Mouse (Mus musculus): ENCODE measurements around the gene Sirt3. TPM values are rescaled to one million over a fixed set of nuclear protein-coding genes. Genes with fewer than 3 reads are reported as not detected.
"Not testable (repeated sequence)": the region's sequence is repeated elsewhere in the genome, so short reads cannot be mapped to it uniquely, and the experiment has no call there.

Sirt3 gene
- polyA plus RNA-seq, 1 experiment from 2014 or later = 26.1 TPM

- H3K4me2 ChIP-seq (replicated peaks); H3K9me3 ChIP-seq; ATAC-seq (ENCODE audit: insufficient number of reproducible peaks, insufficient read depth, low FRiP score, low TSS enrichment); H3K9ac ChIP-seq; H3K27ac ChIP-seq; H3K27me3 ChIP-seq; H3K4me3 ChIP-seq; H3K4me1 ChIP-seq: not testable (repeated sequence)
- peaks cover 73% of the 10 kb centered on the region for H3K36me3 ChIP-seq
- WGBS = 96% methylated on average over 16 of the region's 16 CpGs
Measured at GRCm38 (mm10) chr7:140890636-140891035, 8.5 kb upstream of the Sirt3 start.

- H3K27ac ChIP-seq = peak overlapping the region; percentile 52; the same call in 1 of the 2 replicates
- H3K4me3 ChIP-seq = peak overlapping the region; percentile 85
- peaks cover 17% of the 10 kb centered on the region for H3K36me3 ChIP-seq
- H3K4me1 ChIP-seq = peaks cover 11% of the 10 kb centered on the region
- no peak for ATAC-seq (ENCODE audit: insufficient number of reproducible peaks, insufficient read depth, low FRiP score, low TSS enrichment)
- H3K27me3 ChIP-seq = no peaks in the 10 kb centered on the region
- peak overlapping the region; percentile 77 for H3K9ac ChIP-seq
- H3K9me3 ChIP-seq = no peaks in the 10 kb centered on the region
- H3K4me2 ChIP-seq (replicated peaks) = peak overlapping the region; percentile 59
- under 1% methylated on average over 12 of the region's 12 CpGs for WGBS
Measured at GRCm38 (mm10) chr7:140882469-140882803, 327 bp upstream of the Sirt3 start.

GRCm38 (mm10) chr7:140880865-140881515 lies 1.1 kb downstream of the Sirt3 start:
- Histone ChIP-seq H3K4me1 (peaks cover 11% of the 10 kb centered on the region), H3K9ac (peak overlapping the region; percentile 77; the same call in 1 of the 2 replicates), H3K27ac (no peak overlapping the region), H3K4me2 (replicated peaks) (peak overlapping the region; percentile 59), H3K9me3 (no peaks in the 10 kb centered on the region), H3K27me3 (no peaks in the 10 kb centered on the region), H3K4me3 (peak overlapping the region; percentile 85), H3K36me3 (peaks cover 19% of the 10 kb centered on the region; the same call in 1 of the 2 replicates)
- WGBS = 24% methylated on average over 8 of the region's 8 CpGs
- no peak for ATAC-seq (ENCODE audit: insufficient number of reproducible peaks, insufficient read depth, low FRiP score, low TSS enrichment)

- no peak overlapping the region for H3K9ac ChIP-seq
- H3K9me3 ChIP-seq = no peaks in the 10 kb centered on the region
- peaks cover 11% of the 10 kb centered on the region for H3K4me1 ChIP-seq
- H3K36me3 ChIP-seq = peaks cover 23% of the 10 kb centered on the region; the same call in 1 of the 2 replicates
- WGBS = 69% methylated on average over 3 of the region's 3 CpGs
- H3K27me3 ChIP-seq = no peaks in the 10 kb centered on the region
- peak overlapping the region; percentile 59; the same call in 1 of the 2 replicates for H3K4me2 ChIP-seq (replicated peaks)
- ATAC-seq (ENCODE audit: insufficient number of reproducible peaks, insufficient read depth, low FRiP score, low TSS enrichment) = no peak
- no peak overlapping the region for H3K27ac ChIP-seq
- no peak overlapping the region for H3K4me3 ChIP-seq
Measured at GRCm38 (mm10) chr7:140880419-140880818, 1.7 kb downstream of the Sirt3 start.

GRCm38 (mm10) chr7:140879355-140879754 lies 2.8 kb downstream of the Sirt3 start:
- peaks cover 31% of the 10 kb centered on the region for H3K36me3 ChIP-seq
- H3K9ac ChIP-seq = no peak overlapping the region
- H3K4me3 ChIP-seq = no peak overlapping the region
- no peak overlapping the region for H3K27ac ChIP-seq
- H3K27me3 ChIP-seq = no peaks in the 10 kb centered on the region
- WGBS = 92% methylated on average over 7 of the region's 7 CpGs
- H3K4me1 ChIP-seq = peaks cover 11% of the 10 kb centered on the region
- no peak overlapping the region for H3K4me2 ChIP-seq (replicated peaks)
- ATAC-seq (ENCODE audit: insufficient number of reproducible peaks, insufficient read depth, low FRiP score, low TSS enrichment) = no peak
- no peaks in the 10 kb centered on the region for H3K9me3 ChIP-seq

GRCm38 (mm10) chr7:140877364-140877763 lies 4.7 kb downstream of the Sirt3 start:
- no peak for ATAC-seq (ENCODE audit: insufficient number of reproducible peaks, insufficient read depth, low FRiP score, low TSS enrichment)
- WGBS = 86% methylated on average over 6 of the region's 6 CpGs
- no peak overlapping the region for H3K4me3 ChIP-seq
- peaks cover 7% of the 10 kb centered on the region; the same call in 1 of the 2 replicates for H3K4me1 ChIP-seq
- H3K9ac ChIP-seq = no peak overlapping the region; the same call in 1 of the 2 replicates
- H3K36me3 ChIP-seq = peaks cover 29% of the 10 kb centered on the region
- H3K27me3 ChIP-seq = no peaks in the 10 kb centered on the region
- no peak overlapping the region for H3K4me2 ChIP-seq (replicated peaks)
- no peak overlapping the region for H3K27ac ChIP-seq
- H3K9me3 ChIP-seq = no peaks in the 10 kb centered on the region

GRCm38 (mm10) chr7:140874224-140874623 lies 7.9 kb downstream of the Sirt3 start:
- Histone ChIP-seq H3K27ac (no peak overlapping the region), H3K4me2 (replicated peaks) (no peak overlapping the region), H3K4me1 (no peaks in the 10 kb centered on the region), H3K9ac (no peak overlapping the region), H3K27me3 (no peaks in the 10 kb centered on the region), H3K9me3 (no peaks in the 10 kb centered on the region), H3K4me3 (no peak overlapping the region), H3K36me3 (peaks cover 30% of the 10 kb centered on the region)
- 85% methylated on average over 4 of the region's 4 CpGs for WGBS
- no peak for ATAC-seq (ENCODE audit: insufficient number of reproducible peaks, insufficient read depth, low FRiP score, low TSS enrichment)

- no peaks in the 10 kb centered on the region for H3K4me1 ChIP-seq
- ATAC-seq (ENCODE audit: insufficient number of reproducible peaks, insufficient read depth, low FRiP score, low TSS enrichment) = no peak
- H3K27ac ChIP-seq = no peak overlapping the region
- H3K4me3 ChIP-seq = no peak overlapping the region
- peaks cover 64% of the 10 kb centered on the region for H3K36me3 ChIP-seq
- H3K9me3 ChIP-seq = no peaks in the 10 kb centered on the region
- 90% methylated on average over 12 of the region's 12 CpGs for WGBS
- no peaks in the 10 kb centered on the region for H3K27me3 ChIP-seq
- no peak overlapping the region for H3K4me2 ChIP-seq (replicated peaks)
- H3K9ac ChIP-seq = no peak overlapping the region
Measured at GRCm38 (mm10) chr7:140864761-140865160, 17.3 kb downstream of the Sirt3 start.

- Histone ChIP-seq H3K9ac (no peak overlapping the region), H3K27ac (no peak overlapping the region), H3K4me1 (peaks cover 13% of the 10 kb centered on the region), H3K4me2 (replicated peaks) (no peak overlapping the region), H3K9me3 (no peaks in the 10 kb centered on the region), H3K27me3 (no peaks in the 10 kb centered on the region), H3K36me3 (peaks cover 61% of the 10 kb centered on the region), H3K4me3 (no peak overlapping the region)
- ATAC-seq (ENCODE audit: insufficient number of reproducible peaks, insufficient read depth, low FRiP score, low TSS enrichment) = no peak
- 94% methylated on average over 5 of the region's 5 CpGs for WGBS
Measured at GRCm38 (mm10) chr7:140860728-140861127, 21.4 kb downstream of the Sirt3 start.

GRCm38 (mm10) chr7:140859997-140860396 lies 22.1 kb downstream of the Sirt3 start:
- Histone ChIP-seq H3K36me3 (peaks cover 58% of the 10 kb centered on the region), H3K27ac (no peak overlapping the region), H3K27me3 (no peaks in the 10 kb centered on the region), H3K9me3 (no peaks in the 10 kb centered on the region), H3K4me2 (replicated peaks) (no peak overlapping the region), H3K4me3 (no peak overlapping the region), H3K9ac (0 out of 2 replicates have a peak overlapping the region, but pooled peaks have one; percentile 27), H3K4me1 (peaks cover 18% of the 10 kb centered on the region)
- WGBS = 65% methylated on average over 6 of the region's 6 CpGs
- no peak for ATAC-seq (ENCODE audit: insufficient number of reproducible peaks, insufficient read depth, low FRiP score, low TSS enrichment)

- Histone ChIP-seq H3K27ac (no peak overlapping the region), H3K36me3 (peaks cover 57% of the 10 kb centered on the region), H3K4me2 (replicated peaks) (peak overlapping the region; percentile 99), H3K4me1 (peaks cover 21% of the 10 kb centered on the region), H3K27me3 (no peaks in the 10 kb centered on the region), H3K4me3 (peak overlapping the region; percentile 75; the same call in 1 of the 2 replicates), H3K9ac (peak overlapping the region; percentile 89; the same call in 1 of the 2 replicates), H3K9me3 (no peaks in the 10 kb centered on the region)
- ATAC-seq (ENCODE audit: insufficient number of reproducible peaks, insufficient read depth, low FRiP score, low TSS enrichment) = no peak
- 93% methylated on average over 8 of the region's 8 CpGs for WGBS
Measured at GRCm38 (mm10) chr7:140858746-140859145, 23.4 kb downstream of the Sirt3 start.

Data from embryonic facial prominence, embryonic 12.5 days (tissue).